Mouse (Mus musculus) midbrain, embryonic 14.5 days (tissue): ENCODE data around the gene Uqcc1. TPM values are rescaled to one million over a fixed set of nuclear protein-coding genes. Genes with fewer than 3 reads are reported as not detected.
"Not testable (repeated sequence)": the region's sequence is repeated elsewhere in the genome, so short reads cannot be mapped to it uniquely, and the experiment has no call there.

ENCODE experiments used
- ATAC-seq: fragments of 200-750 bp; cut with Nextera tagmentation; 2 replicates; pipeline ENCODE4 v1.8.0; 2017; ENCODE audit warnings: moderate number of reproducible peaks, moderate library complexity; ENCODE audit not compliant: low FRiP score, low TSS enrichment
- DNase-seq: peaks from one replicate; pipeline ENCODE4 v3.0.0-alpha.2; 2015
- H3K27ac ChIP-seq: fragments of 300-500 bp; sonication (generic); replicated peaks from 2 replicates; pipeline ENCODE4 v1.5.1; 2014; ENCODE audit warnings: mild to moderate bottlenecking, low read depth, low read length, moderate library complexity
- H3K27me3 ChIP-seq: fragments of 300-500 bp; sonication (generic); 2 replicates; pipeline ENCODE4 v1.6.1; 2014; ENCODE audit warnings: low read length, control low read depth, mixed read lengths; ENCODE audit not compliant: control insufficient read depth, insufficient read depth
- H3K36me3 ChIP-seq: fragments of 300-500 bp; sonication (generic); 2 replicates; pipeline ENCODE4 v1.6.1; 2014; ENCODE audit warnings: low read length, control low read depth; ENCODE audit not compliant: control insufficient read depth, insufficient read depth
- H3K4me1 ChIP-seq: fragments of 300-500 bp; sonication (generic); 2 replicates; pipeline ENCODE4 v1.6.1; 2014; ENCODE audit warnings: mild to moderate bottlenecking, antibody characterized with exemption, low read length, control low read depth; ENCODE audit not compliant: control insufficient read depth, insufficient read depth
- H3K4me2 ChIP-seq: fragments of 300-500 bp; sonication (generic); 2 replicates; pipeline ENCODE4 v1.6.1; 2014; ENCODE audit warnings: mild to moderate bottlenecking, low read length, moderate library complexity
- H3K4me3 ChIP-seq: fragments of 300-500 bp; sonication (generic); replicated peaks from 2 replicates; pipeline ENCODE4 v1.5.1; 2014; ENCODE audit warnings: low read depth, low read length
- H3K9ac ChIP-seq: fragments of 300-500 bp; sonication (generic); replicated peaks from 2 replicates; pipeline ENCODE4 v1.6.1; 2014; ENCODE audit warnings: mild to moderate bottlenecking, low read length, moderate library complexity
- H3K9me3 ChIP-seq: fragments of 300-500 bp; sonication (generic); 2 replicates; pipeline ENCODE4 v1.6.1; 2016; ENCODE audit warnings: low read length, control low read depth, mixed read lengths; ENCODE audit not compliant: control insufficient read depth
- WGBS: fragments of 180-500 bp; shearing (Covaris S2); extraction: QIAGEN DNeasy Blood & Tissue Kit; methylation state at CpG from one replicate; pipeline ENCODE4 v1.1.7; 2014; 5-methylcytosine and 5-hydroxymethylcytosine counted together
- polyA plus RNA-seq: library from polyadenylated mRNA; unstranded; fragments of >200 nt; fragmentation: Nextera tagmentation; extraction: Ambion mirVana; gene quantifications from 2 replicates; pipeline ENCODE4 v1.2.1, GENCODE M21; 2014

The Uqcc1 gene
- polyA plus RNA-seq, 1 experiment from 2014 or later, result 58.6 TPM

- Histone ChIP-seq H3K27ac (no peak overlapping the region), H3K9me3 (no peaks in the 10 kb centered on the region), H3K4me3 (no peak overlapping the region)
These were observed 77.6 kb downstream of the Uqcc1 start for GRCm38 (mm10) chr2:155852536-155852935.

DNA sequence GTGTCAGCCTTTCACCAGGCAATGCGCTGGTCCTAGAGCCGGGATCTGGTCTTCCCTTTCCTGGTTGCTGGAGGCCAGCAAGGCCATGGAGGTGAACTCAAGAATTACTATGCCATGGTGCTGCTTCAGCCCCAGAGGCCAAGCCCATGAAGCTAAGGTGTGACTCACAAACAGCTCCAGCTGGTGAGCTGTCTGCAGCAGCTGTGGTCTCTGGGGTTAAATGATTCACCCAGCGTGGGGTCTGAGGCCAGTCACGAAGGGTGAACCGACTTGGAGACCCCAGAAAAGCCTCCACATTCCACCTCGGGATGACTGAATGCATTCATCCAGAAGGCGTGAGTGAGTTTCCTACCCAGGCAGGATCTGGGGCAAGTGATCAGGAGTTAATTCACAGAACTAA lies 80.0 kb downstream of the Uqcc1 start:
- no peak overlapping the region for H3K27ac ChIP-seq
- H3K4me2 ChIP-seq, result no peak overlapping the region
- no peak for ATAC-seq
- H3K27me3 ChIP-seq, result no peaks in the 10 kb centered on the region
- H3K4me1 ChIP-seq, result no peaks in the 10 kb centered on the region
- peaks cover 66% of the 10 kb centered on the region for H3K36me3 ChIP-seq
- no peak for DNase-seq
- H3K9me3 ChIP-seq, result no peaks in the 10 kb centered on the region
- H3K4me3 ChIP-seq, result no peak overlapping the region
- WGBS, result 87% methylated on average over 7 of the region's 7 CpGs
- H3K9ac ChIP-seq, result no peak overlapping the region

More at GRCm38 (mm10) chr2:155852536-155852935, 77.6 kb downstream of the Uqcc1 start:
- Histone ChIP-seq H3K9ac (no peak overlapping the region), H3K4me1 (no peaks in the 10 kb centered on the region), H3K4me2 (no peak overlapping the region), H3K27me3 (no peaks in the 10 kb centered on the region), H3K36me3 (peaks cover 45% of the 10 kb centered on the region)
- DNase-seq (no peak), ATAC-seq (no peak)
- 93% methylated on average over 5 of the region's 5 CpGs for WGBS

DNA sequence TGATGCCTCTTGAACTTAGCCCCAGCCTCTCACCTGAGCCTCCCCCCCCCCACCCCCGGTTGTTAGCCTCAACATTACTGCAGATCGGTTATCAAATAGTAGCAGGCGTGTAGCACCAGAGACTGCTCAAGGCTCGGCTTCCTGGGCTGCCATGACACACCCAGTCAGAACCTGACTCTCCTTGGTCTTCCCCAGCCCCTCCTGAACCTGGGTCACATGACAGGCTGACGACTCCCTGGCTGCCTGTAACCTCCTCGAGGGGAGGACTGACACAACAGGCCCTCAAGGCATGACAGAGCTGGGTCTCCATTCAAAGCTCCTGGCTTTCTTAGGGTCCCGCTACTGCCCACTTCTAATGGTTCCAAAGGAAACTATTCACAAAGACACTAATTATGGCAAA lies 80.6 kb downstream of the Uqcc1 start:
- no peaks in the 10 kb centered on the region for H3K9me3 ChIP-seq
- H3K27ac ChIP-seq, result no peak overlapping the region
- no peaks in the 10 kb centered on the region for H3K4me1 ChIP-seq
- ATAC-seq, result no peak
- no peak overlapping the region for H3K9ac ChIP-seq
- H3K4me2 ChIP-seq, result no peak overlapping the region
- no peaks in the 10 kb centered on the region for H3K27me3 ChIP-seq
- DNase-seq, result no peak
- H3K36me3 ChIP-seq, result peaks cover 71% of the 10 kb centered on the region
- no peak overlapping the region for H3K4me3 ChIP-seq
- 76% methylated on average over 7 of the region's 7 CpGs for WGBS

DNA sequence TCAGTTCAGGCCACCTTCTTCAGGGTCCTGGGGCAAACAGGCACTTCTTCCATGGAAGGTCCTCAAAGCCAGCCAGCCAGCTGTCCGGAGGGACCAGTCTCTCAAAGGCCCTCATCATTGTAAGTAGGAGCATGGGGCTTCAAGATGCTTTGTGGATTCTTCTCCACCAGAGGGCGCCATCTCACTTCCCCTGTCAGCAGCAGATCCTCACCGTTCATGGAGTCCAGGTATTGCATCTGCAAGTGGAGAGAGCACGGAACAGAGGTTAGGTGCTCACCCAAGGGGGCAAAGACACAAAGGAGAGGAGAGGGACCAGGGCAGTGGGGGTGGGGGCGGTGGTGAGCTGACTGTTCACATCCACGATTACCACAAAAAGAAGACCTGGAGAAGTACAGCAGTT lies 81.8 kb downstream of the Uqcc1 start:
- Histone ChIP-seq H3K9ac (no peak overlapping the region), H3K27me3 (no peaks in the 10 kb centered on the region), H3K4me3 (no peak overlapping the region), H3K27ac (no peak overlapping the region), H3K4me2 (no peak overlapping the region), H3K36me3 (peaks cover 62% of the 10 kb centered on the region), H3K4me1 (no peaks in the 10 kb centered on the region), H3K9me3 (no peaks in the 10 kb centered on the region)
- ATAC-seq (no peak), DNase-seq (peak; percentile 86)
- 28% methylated on average over 6 of the region's 6 CpGs for WGBS

GRCm38 (mm10) chr2:155846930-155847329 lies 83.2 kb downstream of the Uqcc1 start:
- 92% methylated on average over 8 of the region's 8 CpGs for WGBS

GRCm38 (mm10) chr2:155838961-155839360 lies 91.1 kb downstream of the Uqcc1 start:
- no peaks in the 10 kb centered on the region for H3K9me3 ChIP-seq
- H3K27me3 ChIP-seq, result no peaks in the 10 kb centered on the region
- no peak overlapping the region for H3K9ac ChIP-seq
- no peak for DNase-seq
- H3K36me3 ChIP-seq, result no peaks in the 10 kb centered on the region
- H3K27ac ChIP-seq, result no peak overlapping the region
- H3K4me3 ChIP-seq, result no peak overlapping the region
- H3K4me2 ChIP-seq, result no peak overlapping the region
- no peaks in the 10 kb centered on the region for H3K4me1 ChIP-seq
- ATAC-seq, result no peak
- WGBS, result 85% methylated on average over 4 of the region's 4 CpGs

More at GRCm38 (mm10) chr2:155846930-155847329, 83.2 kb downstream of the Uqcc1 start:
- H3K27me3 ChIP-seq, result no peaks in the 10 kb centered on the region
- no peak overlapping the region for H3K9ac ChIP-seq
- peaks cover 56% of the 10 kb centered on the region for H3K36me3 ChIP-seq
- no peaks in the 10 kb centered on the region for H3K9me3 ChIP-seq
- no peak overlapping the region for H3K27ac ChIP-seq
- H3K4me1 ChIP-seq, result no peaks in the 10 kb centered on the region
- H3K4me3 ChIP-seq, result no peak overlapping the region
- no peak overlapping the region for H3K4me2 ChIP-seq
- ATAC-seq, result no peak
- no peak for DNase-seq

GRCm38 (mm10) chr2:155837961-155838360 lies 92.1 kb downstream of the Uqcc1 start:
- no peak for DNase-seq
- ATAC-seq, result no peak
- Histone ChIP-seq H3K27ac (no peak overlapping the region), H3K4me2 (no peak overlapping the region), H3K36me3 (no peaks in the 10 kb centered on the region), H3K27me3 (no peaks in the 10 kb centered on the region), H3K9me3 (no peaks in the 10 kb centered on the region), H3K4me1 (no peaks in the 10 kb centered on the region), H3K4me3 (no peak overlapping the region), H3K9ac (no peak overlapping the region)
- 76% methylated on average over 3 of the region's 3 CpGs for WGBS

GRCm38 (mm10) chr2:155834732-155835131 lies 95.4 kb downstream of the Uqcc1 start, which contains the start of gene Fam83c:
TSS of gene Fam83c (minus strand) at chr2:155834854.
- H3K9ac ChIP-seq, result no peak within 1 kb of the TSS
- H3K4me1 ChIP-seq, result no peaks in the 10 kb centered on the region
- DNase-seq (no peak), ATAC-seq (no peak)
- H3K4me2 ChIP-seq, result no peak within 1 kb of the TSS
- H3K27ac ChIP-seq, result no peak within 1 kb of the TSS
- no peaks in the 10 kb centered on the region for H3K27me3 ChIP-seq
- H3K36me3 ChIP-seq, result no peaks in the 10 kb centered on the region
- no peaks in the 10 kb centered on the region for H3K9me3 ChIP-seq
- WGBS, result 59% methylated on average over 9 of the region's 9 CpGs
- no peak within 1 kb of the TSS for H3K4me3 ChIP-seq

DNA sequence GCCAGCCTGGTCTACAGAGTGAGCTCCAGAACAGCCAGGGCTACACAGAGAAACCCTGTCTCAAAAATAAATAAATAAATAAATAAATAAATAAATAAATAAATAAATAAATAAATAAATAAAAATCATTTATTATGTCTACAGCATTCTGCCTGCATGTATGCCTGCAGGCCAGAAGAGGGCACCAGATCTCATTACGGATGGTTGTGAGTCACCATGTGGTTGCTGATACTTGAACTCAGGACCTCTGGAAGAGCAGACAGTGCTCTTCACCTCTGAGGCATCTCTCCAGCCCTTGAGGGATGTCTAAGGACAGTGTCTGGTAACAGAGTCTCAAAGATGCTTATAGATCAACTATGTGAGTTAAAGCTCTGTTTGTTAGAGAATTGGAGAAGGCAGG lies 98.0 kb downstream of the Uqcc1 start:
- H3K4me2 ChIP-seq, H3K36me3 ChIP-seq, H3K9ac ChIP-seq, H3K4me3 ChIP-seq, DNase-seq, H3K27ac ChIP-seq, H3K27me3 ChIP-seq, H3K9me3 ChIP-seq, ATAC-seq: not testable (repeated sequence)
- 75% methylated on average over 1 of the region's 1 CpGs for WGBS
- H3K4me1 ChIP-seq, result peaks cover 12% of the 10 kb centered on the region
